Mouse (Mus musculus) embryonic facial prominence, embryonic 11.5 days (tissue): ENCODE results near the gene Tmem232. TPM values are rescaled to one million over a fixed set of nuclear protein-coding genes. Genes with fewer than 3 reads are reported as not detected.
"Not testable (repeated sequence)": the region's sequence is repeated elsewhere in the genome, so short reads cannot be mapped to it uniquely, and the experiment has no call there.

Source experiments
- ATAC-seq: fragments of 200-750 bp; cut with Nextera tagmentation; replicated peaks from 2 replicates; pipeline ENCODE4 v1.8.0; 2017; ENCODE audit warnings: low read depth; ENCODE audit not compliant: insufficient number of reproducible peaks, low FRiP score, low TSS enrichment
- DNase-seq: peaks from one replicate; pipeline ENCODE4 v3.0.0-alpha.2; 2015; ENCODE audit warnings: low spot score
- H3K27ac ChIP-seq: fragments of 300-500 bp; sonication (generic); replicated peaks from 2 replicates; pipeline ENCODE4 v1.5.1; 2014; ENCODE audit warnings: mild to moderate bottlenecking, low read depth, low read length, control low read depth
- H3K27me3 ChIP-seq: fragments of 300-500 bp; sonication (generic); 2 replicates; pipeline ENCODE4 v1.6.1; 2014; ENCODE audit warnings: mild to moderate bottlenecking, low read length, moderate library complexity, mixed read lengths; ENCODE audit not compliant: control insufficient read depth, insufficient read depth
- H3K36me3 ChIP-seq: fragments of 300-500 bp; sonication (generic); replicated peaks from 2 replicates; pipeline ENCODE4 v1.6.1; 2014; ENCODE audit warnings: low read depth, mild to moderate bottlenecking, low read length, moderate library complexity, mixed read lengths; ENCODE audit not compliant: control insufficient read depth, insufficient read depth
- H3K4me1 ChIP-seq: fragments of 300-500 bp; sonication (generic); 2 replicates; pipeline ENCODE4 v1.6.1; 2014; ENCODE audit warnings: low read length, mixed read lengths; ENCODE audit not compliant: control insufficient read depth, insufficient read depth
- H3K4me2 ChIP-seq: fragments of 300-500 bp; sonication (generic); 2 replicates; pipeline ENCODE4 v1.6.1; 2014; ENCODE audit warnings: low read depth, mild to moderate bottlenecking, control low read depth, low read length, moderate library complexity
- H3K4me3 ChIP-seq: fragments of 300-500 bp; sonication (generic); 2 replicates; pipeline ENCODE4 v1.5.1; 2014; ENCODE audit warnings: low read depth, low read length, control low read depth
- H3K9ac ChIP-seq: fragments of 300-500 bp; sonication (generic); replicated peaks from 2 replicates; pipeline ENCODE4 v1.6.1; 2014; ENCODE audit warnings: mild to moderate bottlenecking, control low read depth, low read length
- H3K9me3 ChIP-seq: fragments of 300-500 bp; sonication (generic); replicated peaks from 2 replicates; pipeline ENCODE4 v1.6.1; 2016; ENCODE audit warnings: mild to moderate bottlenecking, low read length, inconsistent platforms, mixed read lengths; ENCODE audit not compliant: control insufficient read depth
- WGBS: fragments of 180-500 bp; shearing (Covaris S2); extraction: QIAGEN DNeasy Blood & Tissue Kit; methylation state at CpG from one replicate; pipeline ENCODE4 v1.1.7; 2014; 5-methylcytosine and 5-hydroxymethylcytosine counted together
- polyA plus RNA-seq: library from polyadenylated mRNA; unstranded; fragments of >200 nt; fragmentation: Nextera tagmentation; extraction: Ambion mirVana; gene quantifications from 2 replicates; pipeline ENCODE4 v1.2.1, GENCODE M21; 2014

Tmem232 gene
- polyA plus RNA-seq, 1 experiment from 2014 or later: not detected

DNA sequence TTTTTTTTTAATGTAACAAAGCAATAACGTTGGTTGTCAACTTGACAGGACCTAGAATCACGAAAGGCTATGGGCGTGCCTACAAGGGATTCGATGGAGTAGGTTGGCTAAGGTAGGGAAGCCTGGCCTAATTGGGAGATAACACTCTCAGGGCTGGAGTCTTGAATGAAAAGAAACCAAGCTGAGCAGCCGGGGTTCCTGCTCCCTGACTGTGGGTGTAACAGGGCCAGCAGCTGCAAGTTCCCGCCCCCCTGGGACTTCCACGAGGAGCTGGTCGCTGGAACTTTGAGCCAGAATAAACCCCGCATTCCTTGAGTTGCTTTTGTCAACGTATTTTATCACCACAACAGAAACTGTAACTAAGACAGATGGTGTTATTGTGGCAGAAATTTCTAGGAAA is 16.2 kb upstream of the Tmem232 start:
- H3K9me3 ChIP-seq: no peaks in the 10 kb centered on the region
- no peak overlapping the region for H3K4me2 ChIP-seq
- ATAC-seq (no peak), DNase-seq (no peak)
- no peaks in the 10 kb centered on the region for H3K27me3 ChIP-seq
- 79% methylated on average over 10 of the region's 10 CpGs for WGBS
- no peak overlapping the region for H3K27ac ChIP-seq
- H3K4me1 ChIP-seq: no peaks in the 10 kb centered on the region
- H3K4me3 ChIP-seq: no peak overlapping the region
- no peaks in the 10 kb centered on the region for H3K36me3 ChIP-seq
- H3K9ac ChIP-seq: no peak overlapping the region

DNA sequence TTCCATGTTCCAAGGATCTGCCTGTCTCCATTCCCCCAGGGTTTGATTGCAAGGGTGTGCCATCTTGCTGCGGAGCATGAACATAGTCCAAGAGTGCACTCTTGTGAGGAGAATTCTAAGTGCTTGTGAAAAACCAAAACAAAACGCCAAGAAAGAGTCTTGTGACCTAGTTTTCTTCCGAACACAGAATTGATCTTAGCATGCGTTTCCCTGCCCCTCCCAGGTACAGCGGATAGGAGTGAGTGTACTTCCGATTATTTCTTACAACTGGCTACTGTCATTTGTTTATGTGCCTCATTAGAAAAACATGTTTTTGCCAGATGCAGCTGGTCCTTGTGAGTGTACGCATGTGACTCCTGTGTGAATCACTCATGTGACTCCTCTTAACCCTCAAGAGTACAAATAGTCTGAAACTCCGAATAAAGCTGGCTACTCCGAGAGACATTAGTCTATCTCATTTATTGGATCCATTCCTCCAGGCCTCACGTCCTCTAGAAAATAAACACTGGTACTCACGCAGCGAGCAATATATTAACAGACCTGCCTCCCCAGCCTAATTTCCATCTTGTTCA is 11.9 kb upstream of the Tmem232 start:
- DNase-seq: no peak
- WGBS: 84% methylated on average over 12 of the region's 12 CpGs
- Histone ChIP-seq H3K4me1 (no peaks in the 10 kb centered on the region), H3K4me3 (no peak overlapping the region), H3K4me2 (no peak overlapping the region), H3K9me3 (no peaks in the 10 kb centered on the region), H3K9ac (no peak overlapping the region), H3K27ac (no peak overlapping the region), H3K27me3 (no peaks in the 10 kb centered on the region), H3K36me3 (no peaks in the 10 kb centered on the region)
- no peak for ATAC-seq

DNA sequence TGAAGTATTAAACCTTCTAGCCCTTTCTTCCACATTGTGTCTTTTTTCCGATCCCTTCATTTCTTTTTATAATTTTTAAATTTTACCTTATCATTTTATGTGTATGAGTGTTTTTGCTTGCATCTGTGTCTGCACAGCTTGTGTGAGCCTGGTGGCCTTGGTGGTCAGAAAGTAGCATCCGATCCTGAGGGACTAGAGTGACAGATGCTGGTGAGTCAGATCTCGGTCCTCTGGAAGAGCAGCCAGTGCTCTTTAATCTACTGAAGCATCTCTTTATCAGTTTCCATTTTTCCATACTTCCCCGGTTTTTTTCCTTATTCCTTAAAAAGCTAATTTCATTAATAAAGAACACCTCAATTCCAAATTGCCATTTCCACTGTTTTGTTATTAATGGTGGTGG is 9.8 kb upstream of the Tmem232 start:
- Histone ChIP-seq H3K27me3 (no peaks in the 10 kb centered on the region), H3K4me3 (no peak overlapping the region), H3K9ac (no peak overlapping the region), H3K36me3 (no peaks in the 10 kb centered on the region), H3K4me2 (no peak overlapping the region), H3K4me1 (no peaks in the 10 kb centered on the region), H3K27ac (no peak overlapping the region), H3K9me3 (no peaks in the 10 kb centered on the region)
- ATAC-seq: no peak
- DNase-seq: no peak
- 80% methylated on average over 4 of the region's 4 CpGs for WGBS

- Histone ChIP-seq H3K9me3 (no peaks in the 10 kb centered on the region), H3K27me3 (no peaks in the 10 kb centered on the region), H3K9ac (no peak overlapping the region), H3K27ac (no peak overlapping the region), H3K4me1 (no peaks in the 10 kb centered on the region), H3K4me3 (no peak overlapping the region), H3K36me3 (no peaks in the 10 kb centered on the region), H3K4me2 (no peak overlapping the region)
- no peak for DNase-seq
- ATAC-seq: no peak
- WGBS: 72% methylated on average over 18 of the region's 18 CpGs
Measured at GRCm38 (mm10) chr17:65548698-65549365, 8.2 kb upstream of the Tmem232 start.

DNA sequence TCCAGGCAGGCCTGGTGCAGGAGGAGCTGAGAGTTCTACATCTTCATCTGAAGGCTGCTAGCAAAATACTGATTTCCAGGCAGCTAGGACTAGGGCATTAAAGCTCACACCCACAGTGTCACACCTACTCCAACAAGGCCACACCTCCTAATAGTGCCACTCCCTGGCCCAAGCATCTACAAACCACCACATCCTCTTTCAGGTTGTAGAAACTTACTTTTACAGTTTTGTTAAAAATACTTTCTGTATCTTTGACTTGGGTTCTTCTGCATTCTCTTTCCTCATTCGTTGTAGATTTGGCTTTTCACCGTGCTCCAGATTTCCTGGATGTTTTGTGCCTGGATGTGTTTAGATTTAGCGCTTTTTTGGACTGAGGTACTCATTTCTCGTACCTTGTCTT is 5.6 kb upstream of the Tmem232 start:
- not testable (repeated sequence) for H3K4me3 ChIP-seq, DNase-seq, H3K27ac ChIP-seq, H3K27me3 ChIP-seq, H3K4me2 ChIP-seq, H3K36me3 ChIP-seq, H3K9ac ChIP-seq, H3K9me3 ChIP-seq, H3K4me1 ChIP-seq, ATAC-seq
- 83% methylated on average over 4 of the region's 4 CpGs for WGBS

GRCm38 (mm10) chr17:65536156-65536555 is 4.4 kb downstream of the Tmem232 start:
- Histone ChIP-seq H3K4me3 (no peak overlapping the region), H3K4me2 (no peak overlapping the region), H3K9ac (no peak overlapping the region), H3K27ac (no peak overlapping the region), H3K4me1 (no peaks in the 10 kb centered on the region), H3K27me3 (no peaks in the 10 kb centered on the region), H3K36me3 (no peaks in the 10 kb centered on the region), H3K9me3 (no peaks in the 10 kb centered on the region)
- ATAC-seq (no peak), DNase-seq (peak; percentile 78)
- 14% methylated on average over 3 of the region's 3 CpGs for WGBS

- H3K27ac ChIP-seq, H3K27me3 ChIP-seq, DNase-seq, ATAC-seq, H3K4me3 ChIP-seq, H3K9me3 ChIP-seq, H3K9ac ChIP-seq, H3K36me3 ChIP-seq, H3K4me2 ChIP-seq, H3K4me1 ChIP-seq: not testable (repeated sequence)
Measured at GRCm38 (mm10) chr17:65532381-65532780, 8.2 kb downstream of the Tmem232 start.

DNA sequence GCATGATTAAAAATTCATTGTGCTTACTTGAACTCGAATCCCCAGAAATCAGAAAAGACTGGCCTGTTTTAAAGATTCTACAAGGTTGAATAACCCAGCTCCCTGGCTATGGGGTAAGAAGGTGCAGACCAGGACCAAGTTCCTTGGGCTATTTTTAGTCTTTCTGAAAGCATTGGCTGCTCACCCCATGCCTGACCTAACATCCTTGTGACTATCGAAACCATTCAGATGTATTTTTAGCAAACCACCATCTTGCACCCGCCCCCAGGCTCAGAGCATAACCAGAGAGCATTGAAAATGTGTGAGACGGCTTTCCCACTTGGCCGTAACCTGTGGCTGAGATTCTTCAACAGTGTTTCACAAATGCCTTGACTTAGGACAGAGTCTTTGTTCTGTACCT is 13.1 kb downstream of the Tmem232 start:
- H3K27ac ChIP-seq: no peak overlapping the region
- ATAC-seq: no peak
- 68% methylated on average over 5 of the region's 5 CpGs for WGBS

More for the DNA sequence above, 13.1 kb downstream of the Tmem232 start:
- Histone ChIP-seq H3K27me3 (no peaks in the 10 kb centered on the region), H3K9ac (no peak overlapping the region), H3K9me3 (no peaks in the 10 kb centered on the region), H3K4me3 (no peak overlapping the region), H3K36me3 (no peaks in the 10 kb centered on the region), H3K4me1 (no peaks in the 10 kb centered on the region), H3K4me2 (no peak overlapping the region)
- no peak for DNase-seq
